Mouse (Mus musculus): ENCODE data around the gene Klhl3.

- no peak for TF ChIP-seq CTCF (IDR thresholded peaks at IDR 0.05; ENCODE audit: borderline replicate concordance, control insufficient read depth, extremely low read depth, insufficient read depth, low read length, poor library complexity)
- TF ChIP-seq POLR2A (IDR thresholded peaks at IDR 0.05; ENCODE audit: control insufficient read depth, extremely low read depth, insufficient read depth, low read length, poor library complexity): no peak
Observed at GRCm38 (mm10) chr13:58112601-58113041, 771 bp downstream of the Klhl3 start.
